Mouse (Mus musculus) heart, adult 2 months (tissue): Measurements from ENCODE around the gene Ephb1.

Experiments used
- CTCF ChIP-seq: fragments of 200-600 bp; IDR thresholded peaks from 2 replicates; pipeline ENCODE4 v1.8.1; 2022; ENCODE audit warnings: antibody characterized with exemption, mild to moderate bottlenecking, moderate library complexity
- POLR2A ChIP-seq: fragments of 200-500 bp; IDR thresholded peaks from 2 replicates; pipeline ENCODE4 v1.6.1; 2011; ENCODE audit warnings: mild to moderate bottlenecking, low read depth, low read length, control low read depth; ENCODE audit not compliant: insufficient read depth

GRCm38 (mm10) chr9:101940182-101940581 is 414.3 kb downstream of the Ephb1 start:
- TF ChIP-seq CTCF (no peak), POLR2A (no peak)
